Mouse (Mus musculus): ENCODE measurements around the gene Rplp1.
A peak's percentile ranks its signal among the peaks of the same experiment; 100 is the strongest.

Gene Rplp1

DNA sequence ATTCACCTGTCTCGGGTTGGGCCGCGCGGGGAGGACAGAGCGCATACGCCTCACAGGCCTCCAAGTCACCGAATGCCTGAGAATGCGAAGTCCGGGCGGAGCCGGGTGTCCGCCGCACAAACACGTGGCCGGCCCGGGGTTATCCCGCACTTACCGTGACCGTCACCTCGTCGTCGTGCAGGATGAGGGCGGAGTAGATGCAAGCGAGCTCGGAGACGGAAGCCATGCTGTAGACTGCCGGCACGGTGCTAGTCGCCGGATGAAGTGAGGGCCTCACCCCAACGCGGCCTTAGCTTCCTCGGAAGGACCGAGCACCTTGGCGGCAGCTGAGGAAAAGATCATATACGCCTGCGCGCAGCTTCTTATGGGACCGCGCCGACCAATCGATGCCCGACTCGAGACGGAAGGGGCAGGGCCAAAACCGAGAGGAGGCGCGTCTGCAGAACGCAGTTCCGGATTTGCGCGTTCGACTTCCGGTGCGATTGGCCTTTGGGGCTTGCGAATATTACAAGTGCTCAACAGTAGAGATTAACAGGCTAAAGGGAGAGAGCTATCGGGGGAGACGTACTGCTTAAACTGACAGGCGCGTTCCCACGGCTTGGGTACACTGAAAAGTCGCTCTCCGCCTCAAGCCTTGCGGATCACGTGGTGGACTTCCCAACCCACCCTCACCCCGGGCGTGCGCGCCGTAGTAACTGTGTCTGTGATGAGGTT is at the start of gene Rplp1:
Gene Rplp1, minus strand, starts transcription at position 340 of the 714 bp plus-strand sequence.
- DNase-seq: peak; percentile 95 to 97

DNA sequence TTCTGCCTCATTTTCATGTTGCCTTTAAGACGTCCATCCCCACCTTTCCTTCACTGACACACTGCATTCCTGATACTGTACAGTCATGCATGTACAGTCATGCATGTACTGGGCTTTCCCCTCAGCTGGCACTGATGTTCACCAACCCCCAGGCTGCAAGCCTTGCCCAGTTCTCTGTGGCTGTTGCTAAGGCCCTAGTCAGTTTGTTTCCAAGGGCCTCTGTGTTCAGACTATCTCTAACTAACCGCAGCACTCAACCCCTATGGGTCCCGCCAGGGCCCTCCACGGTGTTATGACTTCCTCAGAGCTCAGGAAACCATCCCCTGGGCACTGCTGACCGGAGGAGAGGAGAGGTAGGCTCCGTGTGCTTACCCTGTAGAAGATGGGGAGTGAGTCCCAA is 49.0 kb upstream of the Rplp1 start:
- DNase-seq: no peak

DNA sequence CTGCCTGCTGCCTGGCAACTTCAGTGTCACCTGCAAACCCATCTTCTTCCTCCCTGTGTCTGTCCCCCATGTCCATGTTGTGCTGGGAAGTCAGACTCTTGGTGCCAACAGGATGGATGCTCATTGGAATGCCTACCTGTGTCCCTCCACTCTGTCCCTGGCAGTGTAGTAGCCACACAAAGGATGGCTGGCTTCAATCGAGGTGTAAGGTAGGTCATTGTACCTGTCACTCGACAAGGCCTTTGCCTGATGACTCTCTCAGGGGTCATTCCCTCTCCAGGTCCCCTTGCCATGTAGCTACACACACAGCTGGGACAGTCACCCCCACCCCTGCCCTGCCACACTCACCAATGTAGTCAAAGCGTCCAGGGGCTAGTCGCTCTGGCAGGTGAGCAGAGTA is 46.8 kb upstream of the Rplp1 start:
- DNase-seq: no peak

DNA sequence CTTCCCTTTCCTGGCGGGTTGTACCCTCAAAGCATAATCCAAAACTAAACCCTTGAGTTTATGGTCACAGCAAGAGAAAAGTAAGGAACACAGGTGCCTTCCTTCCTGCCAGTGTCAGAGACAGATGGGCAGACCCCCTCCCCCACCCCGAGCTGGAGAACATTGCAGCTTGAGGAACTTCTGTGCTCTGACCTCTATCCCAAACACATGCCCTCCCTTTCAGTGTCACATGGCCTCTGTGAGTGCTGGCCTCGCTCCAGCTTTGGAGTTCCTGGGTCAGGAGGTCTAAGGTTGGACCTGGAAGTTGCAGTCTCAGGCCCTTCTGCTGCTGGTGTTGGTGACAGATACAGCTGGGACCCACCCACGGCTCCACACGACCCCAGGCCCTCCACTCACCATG is 46.4 kb upstream of the Rplp1 start:
- DNase-seq: peak; percentile 36 to 52

DNA sequence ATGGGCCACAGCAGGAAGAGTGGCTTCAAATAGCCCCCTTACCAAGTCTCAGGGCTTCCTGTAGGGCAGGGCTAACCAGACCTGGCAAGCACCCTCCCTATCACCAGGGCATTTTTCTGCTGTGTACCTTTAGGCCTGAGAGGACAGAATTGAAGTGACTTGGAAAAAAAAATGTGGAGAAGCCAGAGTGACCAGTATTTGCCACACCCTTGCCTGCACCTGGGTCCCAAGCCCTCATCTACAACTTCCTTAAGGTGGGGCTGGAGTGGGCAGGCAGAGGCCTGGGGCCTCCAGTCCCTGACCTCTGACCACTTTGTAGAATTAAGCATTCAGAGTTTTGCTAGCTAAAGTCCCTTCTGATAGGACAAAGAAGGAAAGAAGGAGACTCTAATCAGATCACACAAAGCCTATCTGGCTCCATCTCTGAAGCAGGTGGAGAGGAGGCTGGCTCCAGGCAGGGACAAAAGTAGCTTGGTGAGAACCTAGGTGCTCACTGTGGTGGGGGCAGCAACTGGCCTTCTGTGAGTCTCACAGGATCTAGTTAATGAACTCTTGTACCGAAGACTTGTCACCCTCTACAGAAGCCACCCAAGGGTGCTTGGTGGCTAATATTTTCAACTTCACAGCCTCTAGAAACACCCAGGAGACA is 45.7 kb upstream of the Rplp1 start:
- no peak for DNase-seq

DNA sequence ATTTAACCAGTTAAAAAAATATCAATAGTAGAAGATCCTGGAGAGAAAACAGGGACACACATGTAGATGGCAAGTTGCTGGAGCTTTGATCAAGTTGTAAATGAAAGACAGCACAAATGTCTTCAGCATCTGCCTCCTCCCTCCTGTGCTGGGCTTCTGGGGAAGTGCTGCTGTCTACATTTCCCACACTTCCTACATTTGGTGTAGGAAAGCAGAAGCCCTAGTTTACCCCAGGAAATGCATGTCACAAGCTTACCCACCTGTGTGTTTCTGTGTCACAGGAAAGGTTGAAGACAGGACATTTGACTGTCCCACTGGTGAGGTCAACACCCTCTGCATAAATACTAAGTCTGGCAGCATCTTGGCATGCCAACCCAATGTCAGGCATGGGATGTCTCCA is 40.4 kb upstream of the Rplp1 start:
- DNase-seq: no peak

DNA sequence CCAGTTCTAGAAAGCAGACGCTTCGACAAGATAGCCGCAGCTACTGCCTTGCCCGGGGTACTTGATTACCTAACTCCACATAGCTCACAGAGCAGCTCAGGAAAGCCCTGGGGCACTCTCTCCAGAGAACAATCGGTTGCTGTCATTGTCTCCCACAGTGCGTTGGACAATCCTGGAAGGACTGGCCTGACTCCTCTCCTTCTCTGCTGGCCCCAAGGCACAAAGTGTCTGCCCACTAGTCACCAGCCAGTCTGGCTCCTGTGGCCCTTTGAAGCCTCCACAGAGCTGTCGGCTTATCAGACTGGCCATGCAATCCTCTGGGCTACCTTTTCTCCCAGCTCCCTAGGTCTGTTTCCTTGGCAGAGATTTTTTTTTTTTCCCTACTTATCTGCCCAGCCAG is 37.9 kb upstream of the Rplp1 start:
- no peak for DNase-seq

DNA sequence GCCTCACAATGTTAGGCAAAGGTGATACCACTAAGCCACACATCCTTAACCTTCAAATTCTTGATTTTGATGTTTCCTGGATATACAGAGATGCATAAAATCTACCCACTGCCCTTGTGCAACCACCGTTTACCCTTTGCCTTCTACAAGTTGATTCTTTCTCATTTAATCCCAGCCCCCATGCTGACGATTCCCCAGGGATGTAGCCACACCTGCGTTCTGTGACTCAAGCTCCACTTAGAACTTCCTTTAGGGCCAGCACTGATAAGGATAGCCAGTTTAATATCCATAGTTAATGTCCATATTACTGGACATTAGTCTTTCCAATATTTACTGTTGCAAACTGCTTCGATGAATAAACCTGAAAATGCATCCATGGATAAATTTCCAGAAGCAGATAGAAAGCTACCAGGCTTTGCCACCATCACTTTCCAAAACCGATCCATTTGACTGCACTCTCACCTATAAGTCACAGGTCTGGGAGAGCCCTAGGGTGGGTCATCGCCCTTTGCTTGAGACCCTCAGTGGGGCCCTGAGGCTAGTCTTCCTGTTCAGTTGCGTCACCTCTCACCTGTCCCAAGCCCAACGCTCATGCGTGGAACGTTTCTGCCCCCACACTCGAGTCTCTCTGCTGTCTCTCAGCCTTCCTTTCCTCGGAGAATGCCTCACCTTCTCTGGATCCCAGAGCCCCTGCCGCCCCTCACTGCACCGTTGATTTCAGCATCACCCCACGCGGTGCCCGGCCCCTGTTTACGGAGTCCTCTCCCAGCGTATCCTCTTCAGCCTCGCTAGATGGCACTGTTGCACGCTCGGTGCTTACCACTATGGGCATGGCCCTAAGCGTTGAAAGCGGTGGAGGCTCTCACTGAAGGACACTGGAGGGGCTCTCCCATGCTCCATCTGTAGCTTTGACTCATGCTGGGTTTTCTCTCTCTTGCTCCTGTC is 33.3 kb upstream of the Rplp1 start:
- DNase-seq: peak; percentile 74 to 78

DNA sequence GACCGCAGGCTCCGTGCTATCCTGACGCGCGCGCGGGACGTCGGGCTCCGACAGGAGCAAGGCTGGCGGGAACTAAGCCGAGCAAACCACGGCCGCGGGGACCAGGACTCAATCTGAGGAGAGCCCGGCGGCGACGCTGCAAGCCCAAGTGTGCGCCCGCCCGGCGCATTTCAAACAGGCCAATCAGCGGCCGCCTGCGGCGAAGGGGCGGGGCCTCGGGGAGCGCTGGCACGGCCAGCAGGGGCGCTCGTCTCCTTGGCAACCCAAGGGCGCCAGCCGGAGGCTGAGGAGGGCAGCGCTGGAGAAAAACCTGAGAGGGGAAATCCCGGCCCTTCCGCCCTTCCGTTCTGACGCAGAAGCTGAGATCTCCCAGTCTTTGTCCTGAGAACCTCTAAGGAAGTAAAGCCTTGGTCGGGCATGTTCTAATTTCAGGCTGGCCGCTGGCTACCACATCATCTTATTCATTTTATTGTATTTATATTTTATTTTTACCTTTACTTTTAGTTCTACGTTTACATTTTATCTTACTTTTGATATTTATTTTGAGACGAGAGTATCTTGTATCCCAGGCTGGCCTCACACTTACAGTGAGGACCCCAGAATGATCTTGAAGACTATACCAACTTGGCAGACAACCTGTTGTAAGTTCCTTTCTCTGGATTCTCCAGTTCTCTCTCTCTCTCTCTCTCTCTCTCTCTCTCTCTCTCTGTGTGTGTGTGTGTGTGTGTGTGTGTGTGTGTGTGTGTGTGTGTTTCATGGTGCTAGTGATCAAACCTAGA is 32.5 kb upstream of the Rplp1 start, which contains the start of gene Kif23:
Gene Kif23, minus strand, starts transcription at position 152 of the 779 bp plus-strand sequence.
- DNase-seq: peak; percentile 98 to 99

DNA sequence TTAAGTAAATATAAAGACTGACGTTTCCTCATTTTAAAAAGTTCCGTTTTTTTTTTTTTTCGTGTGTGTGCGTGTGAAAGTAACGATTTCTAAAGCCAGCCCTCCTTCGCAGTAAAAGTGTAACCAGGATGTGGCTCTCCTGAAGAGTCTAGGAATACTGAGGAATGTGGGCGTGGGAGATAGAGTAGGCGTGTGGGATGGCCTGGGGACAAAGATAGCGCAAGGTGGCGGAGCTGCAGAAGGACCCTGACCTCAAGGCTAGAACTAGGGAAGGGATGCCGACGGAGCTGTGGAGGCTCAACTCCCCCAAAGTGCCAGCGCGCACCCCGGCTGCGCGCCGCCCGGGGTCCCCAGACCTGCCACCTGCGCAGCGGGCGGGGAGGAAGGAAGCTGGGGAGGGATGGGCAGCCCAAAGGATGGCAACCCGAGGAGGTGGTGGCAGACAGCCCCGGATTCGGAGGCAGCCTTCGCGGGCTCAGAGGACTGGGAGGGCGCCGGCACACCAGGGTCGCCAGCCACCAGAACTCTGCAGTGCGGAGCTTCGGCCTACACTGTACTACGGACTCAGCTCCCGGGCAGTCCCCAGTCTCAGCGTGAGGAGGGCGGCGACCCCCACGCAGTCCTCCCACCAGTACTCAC is 31.8 kb upstream of the Rplp1 start:
- DNase-seq: peak; percentile 77 to 85

DNA sequence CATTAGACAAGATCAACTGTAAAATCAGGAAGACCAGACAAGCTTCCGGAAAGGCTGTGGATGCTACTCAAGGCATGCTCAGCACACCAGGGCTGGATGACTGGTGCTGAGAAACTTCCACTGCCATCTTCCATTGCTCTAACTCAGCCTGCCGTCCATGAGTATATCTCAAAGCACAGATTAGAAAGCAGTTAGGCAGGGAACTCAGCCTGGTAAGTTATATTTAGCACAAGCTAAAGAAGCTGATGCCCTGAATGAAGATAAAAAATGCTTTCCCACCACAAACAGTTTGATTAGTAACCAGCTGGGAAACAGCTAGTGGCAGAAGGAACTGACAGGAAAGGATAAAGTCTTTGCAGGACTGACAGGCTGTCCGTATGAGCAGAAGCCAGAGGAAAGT is 26.7 kb upstream of the Rplp1 start:
- DNase-seq: no peak

DNA sequence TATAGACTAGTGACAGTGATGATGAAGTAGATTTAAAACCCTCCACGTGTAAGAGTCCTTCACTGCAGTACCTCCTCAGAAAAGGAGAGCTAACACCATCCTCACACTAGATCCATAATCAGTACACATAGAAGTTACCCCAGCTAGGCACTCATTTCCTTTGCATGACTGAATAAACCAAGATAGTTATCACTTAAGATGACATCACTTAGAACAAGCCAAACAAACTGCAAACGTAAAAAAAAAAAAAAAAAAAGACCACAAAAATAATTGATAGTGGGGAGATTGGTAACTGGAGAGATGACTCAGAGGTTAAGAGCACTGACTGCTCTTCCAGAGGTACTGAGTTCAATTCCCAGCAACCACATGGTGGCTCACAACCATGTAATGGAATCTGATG is 19.0 kb upstream of the Rplp1 start:
- DNase-seq: no peak

DNA sequence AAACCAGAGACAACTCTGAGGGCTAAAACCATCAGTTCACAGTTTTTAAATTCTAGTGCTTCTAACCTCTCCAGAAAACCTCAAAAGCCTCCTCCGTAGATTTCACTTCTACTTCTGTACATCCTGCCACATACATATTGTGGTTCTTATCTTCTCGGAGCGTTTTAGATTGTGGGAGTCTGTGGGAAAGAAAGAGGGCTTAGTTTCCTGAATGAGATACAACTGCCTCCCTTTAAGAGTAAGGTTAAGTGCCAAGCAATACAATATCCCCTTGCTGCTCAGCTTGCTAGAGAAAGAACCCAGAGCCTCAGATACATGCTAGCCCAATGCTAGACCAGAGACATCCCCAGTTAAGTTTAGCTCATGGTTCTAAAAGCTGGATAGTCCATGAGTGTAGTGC is 17.7 kb upstream of the Rplp1 start:
- DNase-seq: no peak

DNA sequence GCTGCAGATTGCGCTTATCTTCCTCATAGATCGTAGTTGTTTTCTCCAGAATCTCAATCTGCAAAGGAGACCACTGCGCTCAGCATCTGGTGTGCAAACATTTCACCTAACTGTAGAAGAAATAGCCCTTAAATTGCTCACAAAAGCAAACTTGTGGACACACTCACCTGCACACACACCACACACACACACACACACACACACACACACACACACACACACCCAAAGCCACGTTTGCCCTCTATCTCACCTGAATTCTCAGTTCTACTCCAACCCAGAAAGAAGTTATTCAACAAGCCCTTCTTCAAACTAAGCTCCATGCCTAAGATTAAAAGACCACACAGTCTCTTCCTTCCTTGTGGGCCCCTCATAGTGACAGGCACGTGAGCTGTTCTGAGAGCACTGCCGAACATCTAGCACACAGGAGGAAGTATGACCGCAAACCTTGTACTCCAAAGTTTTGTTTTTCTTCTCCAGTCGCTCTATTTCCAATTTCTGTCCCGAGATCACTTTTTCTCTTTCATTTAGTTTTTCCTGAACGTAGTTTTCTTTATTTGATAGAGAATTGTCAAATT is 10.8 kb upstream of the Rplp1 start:
- DNase-seq: peak; percentile 39 to 59

DNA sequence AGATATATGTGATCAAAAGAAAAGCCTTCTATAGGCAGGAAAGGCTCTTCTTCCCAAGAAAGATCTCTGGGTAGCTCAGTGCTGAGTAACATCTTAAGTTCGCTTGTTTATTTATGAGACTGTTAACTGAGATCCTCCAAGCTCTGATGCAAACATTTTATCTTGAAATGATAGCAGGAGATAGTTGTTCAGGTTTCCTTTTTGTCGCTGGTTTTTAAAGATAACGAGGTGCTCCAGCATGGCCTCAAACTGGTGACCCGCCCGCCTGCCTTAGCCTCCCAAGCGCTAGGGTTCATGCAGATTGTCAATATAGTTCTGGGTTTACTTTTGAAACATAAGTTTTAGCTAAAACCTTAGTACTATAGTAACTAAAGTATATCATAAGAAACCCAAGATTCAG is 6.0 kb upstream of the Rplp1 start:
- no peak for DNase-seq

DNA sequence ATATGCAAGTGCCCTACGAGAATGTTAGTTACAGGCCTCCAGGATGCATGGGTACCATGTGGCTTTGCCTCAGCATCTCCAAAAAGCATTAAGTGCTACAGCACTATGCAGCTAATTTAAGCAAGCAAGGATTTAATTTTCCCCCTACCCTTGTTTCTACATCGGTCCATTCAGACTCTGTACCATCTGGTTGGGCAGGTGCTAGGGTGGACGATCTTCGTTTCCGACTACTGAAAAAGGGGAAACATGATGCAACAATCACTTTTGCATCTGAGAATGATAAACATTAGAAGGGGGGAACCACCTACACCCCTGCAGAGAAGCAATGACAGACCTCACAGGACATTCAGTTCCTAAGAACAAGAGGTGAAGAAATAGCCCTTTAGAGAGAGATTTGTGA is 5.1 kb upstream of the Rplp1 start:
- DNase-seq: no peak

DNA sequence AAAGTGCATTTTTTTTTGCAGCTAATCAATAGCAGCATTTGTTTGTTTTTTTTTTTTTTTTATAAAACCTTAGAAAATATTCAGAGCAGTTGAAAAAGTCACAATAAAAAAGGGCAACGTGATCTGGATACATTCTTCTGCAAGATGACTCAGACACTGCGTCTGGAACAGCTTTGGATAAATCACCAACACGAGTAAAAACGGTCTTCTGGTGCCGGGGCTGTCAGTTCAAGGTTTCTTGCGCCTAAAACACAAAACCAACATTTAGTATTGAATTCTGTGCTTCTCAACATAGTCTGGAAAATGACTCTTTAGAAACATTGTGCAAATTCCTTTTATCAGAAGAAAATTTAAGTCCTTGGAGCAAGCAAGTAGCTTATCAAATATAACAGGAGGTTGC is 3.1 kb upstream of the Rplp1 start:
- no peak for DNase-seq

DNA sequence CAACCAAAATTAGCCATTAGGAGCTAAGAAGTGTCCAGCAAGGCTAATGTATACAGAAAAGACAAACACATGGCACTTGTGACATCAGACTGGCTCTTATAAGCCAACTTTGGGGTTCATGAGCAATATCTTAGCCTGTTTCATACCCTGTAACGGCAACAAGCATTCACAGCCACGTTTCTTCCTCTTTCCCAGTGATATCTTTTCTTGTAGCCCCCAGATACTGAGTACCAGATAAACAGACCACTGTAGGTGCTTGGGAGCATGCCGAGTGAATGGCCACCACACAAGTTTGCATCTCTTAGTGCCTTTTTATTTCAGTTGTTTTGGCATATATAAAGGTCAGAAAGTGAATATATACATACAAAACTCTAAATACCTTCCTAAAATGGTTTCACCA is 2.6 kb upstream of the Rplp1 start:
- no peak for DNase-seq

DNA sequence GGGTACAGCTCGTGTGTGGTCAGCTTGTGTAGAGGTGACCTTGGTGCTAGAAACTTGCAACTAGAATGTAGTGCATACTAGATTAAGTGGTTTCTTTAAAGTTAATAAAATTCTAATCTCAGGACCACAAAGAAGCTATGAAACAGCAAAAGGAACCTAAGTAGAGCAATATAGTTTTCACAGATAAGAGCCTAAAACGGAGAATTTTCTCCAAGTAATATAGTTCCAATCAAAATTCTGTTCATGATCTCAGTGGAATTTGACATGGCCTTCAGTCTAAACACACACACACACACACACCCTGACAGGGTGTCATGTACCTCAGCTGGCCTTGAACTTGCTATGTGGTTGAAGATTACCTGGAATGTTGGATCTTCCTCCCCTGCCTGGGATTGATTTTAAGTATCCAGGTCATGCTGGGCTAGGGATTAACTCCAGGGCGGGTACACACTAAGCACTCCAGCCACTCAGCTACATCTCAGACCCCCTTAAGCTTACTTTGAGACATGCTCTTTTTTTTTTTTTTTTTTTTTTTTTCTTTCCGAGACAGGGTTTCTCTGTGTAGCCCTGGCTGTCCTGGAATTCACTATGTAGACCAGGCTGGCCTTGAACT is 1.2 kb upstream of the Rplp1 start:
- no peak for DNase-seq

DNA sequence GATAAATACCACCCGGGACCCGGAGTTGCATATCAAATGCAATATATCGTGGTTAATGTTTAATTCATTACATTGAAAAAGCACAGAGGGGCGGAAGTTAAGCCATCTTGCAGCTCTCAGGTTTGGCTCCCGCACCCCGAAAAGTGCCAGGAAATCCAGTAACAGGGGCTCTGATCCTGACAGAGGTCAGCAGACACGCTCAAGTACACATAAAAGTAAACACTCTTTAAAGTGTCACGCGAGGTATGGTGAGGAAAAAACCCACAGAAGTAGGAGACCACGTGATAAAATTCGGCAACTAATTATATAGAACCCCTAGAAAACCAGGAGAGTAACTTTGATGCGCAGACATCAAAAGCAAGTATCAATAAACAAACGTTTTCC is 567 bp upstream of the Rplp1 start:
- no peak for DNase-seq
